Mouse (Mus musculus): ENCODE results near the gene Apela.

- TF ChIP-seq GATA1 (IDR thresholded peaks at IDR 0.05; ENCODE audit: low read length) (no peak), TAL1 (IDR thresholded peaks at IDR 0.05; ENCODE audit: low read length) (no peak)
Observed at GRCm38 (mm10) chr8:65053968-65054367, 16.8 kb upstream of the Apela start.

Data from erythroblast, embryonic 14.5 days (primary cell).